Comparison of ENCODE assay signal across 8 mouse cellular contexts in the genomic region with DNA sequence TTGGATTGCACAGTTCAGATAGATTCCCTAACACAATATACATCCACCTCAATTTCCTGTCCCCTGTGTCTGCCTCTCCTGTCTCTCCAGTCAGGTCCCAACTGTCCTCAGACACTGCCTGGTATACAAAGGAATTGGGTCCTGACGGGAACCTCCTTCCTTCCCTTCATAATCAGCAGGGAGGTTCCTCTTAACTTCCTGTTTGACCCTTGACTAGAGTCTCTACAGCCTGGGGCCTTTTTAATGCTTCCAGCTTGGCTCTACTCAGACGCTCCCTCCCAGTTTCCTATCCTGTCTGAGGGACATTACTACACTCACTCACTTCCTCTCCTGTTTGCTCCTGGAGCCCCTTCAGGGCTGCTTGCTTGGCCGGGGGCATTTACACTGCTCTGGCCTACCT. TPM values are rescaled to one million over a fixed set of nuclear protein-coding genes. Genes with fewer than 3 reads are reported as not detected.
DNase-seq lines count a peak whose midpoint lies in the region; ATAC-seq and TF ChIP-seq lines count a peak whose summit lies in the region.
"Had no signal": no experiment of that assay in that cellular context is flagged by ENCODE, and none has a peak within 500 bp of the region (broad histone marks: within the 10 kb centered on the region; RNA-seq: fewer than 3 reads in every experiment).

No protein-coding gene starts in this region.

- peak overlapping the region; percentile 61; the same call in 1 of the 2 replicates for H3K27ac ChIP-seq in lung, embryonic 14.5 days (ENCODE audit: low read depth)
- H3K27ac ChIP-seq in heart, embryonic 12.5 days (ENCODE audit: poor library complexity, severe bottlenecking): peak overlapping the region; percentile 56
- 0 out of 2 replicates have a peak overlapping the region, but pooled peaks have one; percentile 45 for H3K27ac ChIP-seq in liver, embryonic 15.5 days (replicated peaks)
- H3K27ac ChIP-seq in stomach, postnatal 0 days (replicated peaks): peak overlapping the region; percentile 78
- no peak overlapping the region for H3K27ac ChIP-seq in forebrain, embryonic 13.5 days

- H3K9me3 ChIP-seq in lung, embryonic 14.5 days (ENCODE audit: low read depth, low read length): no peaks in the 10 kb centered on the region
- H3K9me3 ChIP-seq in heart, embryonic 12.5 days (replicated peaks): no peaks in the 10 kb centered on the region
- no peaks in the 10 kb centered on the region for H3K9me3 ChIP-seq in liver, embryonic 15.5 days (replicated peaks)
- no peaks in the 10 kb centered on the region for H3K9me3 ChIP-seq in stomach, postnatal 0 days (ENCODE audit: control insufficient read depth, low read length)
- no peaks in the 10 kb centered on the region for H3K9me3 ChIP-seq in forebrain, embryonic 13.5 days (replicated peaks)

- H3K27me3 ChIP-seq in lung, embryonic 14.5 days (ENCODE audit: insufficient read depth, low read length): no peaks in the 10 kb centered on the region
- H3K27me3 ChIP-seq in heart, embryonic 12.5 days (replicated peaks): no peaks in the 10 kb centered on the region
- no peaks in the 10 kb centered on the region for H3K27me3 ChIP-seq in liver, embryonic 15.5 days
- no peaks in the 10 kb centered on the region for H3K27me3 ChIP-seq in stomach, postnatal 0 days (ENCODE audit: control insufficient read depth, insufficient read depth, low read length)
- no peaks in the 10 kb centered on the region for H3K27me3 ChIP-seq in forebrain, embryonic 13.5 days

- no peak overlapping the region for H3K4me2 ChIP-seq in lung, embryonic 14.5 days
- H3K4me2 ChIP-seq in heart, embryonic 12.5 days: no peak overlapping the region
- no peak overlapping the region for H3K4me2 ChIP-seq in liver, embryonic 15.5 days
- H3K4me2 ChIP-seq in stomach, postnatal 0 days (replicated peaks; ENCODE audit: low read depth): no peak overlapping the region
- H3K4me2 ChIP-seq in forebrain, embryonic 13.5 days: no peak overlapping the region

- no peak for ATAC-seq in lung, embryonic 14.5 days (ENCODE audit: insufficient read depth)
- ATAC-seq in heart, embryonic 12.5 days (ENCODE audit: insufficient number of reproducible peaks, low FRiP score): peak; percentile 48; the same call in 1 of the 2 replicates
- no peak for ATAC-seq in liver, embryonic 15.5 days (ENCODE audit: insufficient read depth)
- ATAC-seq in stomach, postnatal 0 days (ENCODE audit: low FRiP score, low TSS enrichment): peak; percentile 28; the same call in 1 of the 2 replicates
- ATAC-seq in forebrain, embryonic 13.5 days: no peak

- H3K4me3 ChIP-seq in lung, embryonic 14.5 days (ENCODE audit: low read depth, low read length): no peak overlapping the region
- no peak overlapping the region for H3K4me3 ChIP-seq in lung, adult 2 months (replicated peaks; ENCODE audit: extremely low read depth, low read depth, low read length)
- no peak overlapping the region for H3K4me3 ChIP-seq in heart, embryonic 12.5 days
- no peak overlapping the region for H3K4me3 ChIP-seq in liver, embryonic 15.5 days (replicated peaks)
- H3K4me3 ChIP-seq in stomach, postnatal 0 days (ENCODE audit: low read depth, low read length): no peak overlapping the region
- no peak overlapping the region for H3K4me3 ChIP-seq in forebrain, embryonic 13.5 days

- no peak for TF ChIP-seq CTCF in lung, embryonic 14.5 days (IDR thresholded peaks at IDR 0.05; ENCODE audit: low read depth)
- no peak for TF ChIP-seq CTCF in lung, adult 2 months (IDR thresholded peaks at IDR 0.05; ENCODE audit: insufficient read depth, low read length)
- no peak for TF ChIP-seq CTCF in stomach, postnatal 0 days (IDR thresholded peaks at IDR 0.05; ENCODE audit: low read depth)

- TF ChIP-seq EP300 in stomach, postnatal 0 days (optimal IDR thresholded peaks at IDR 0.05): no peak

- 37% methylated on average over 3 of the region's 3 CpGs for WGBS in lung, embryonic 14.5 days
- 26% methylated on average over 3 of the region's 3 CpGs for WGBS in lung, adult 2 months
- 44% methylated on average over 3 of the region's 3 CpGs for WGBS in heart, embryonic 12.5 days
- 22% methylated on average over 3 of the region's 3 CpGs for WGBS in liver, embryonic 15.5 days (ENCODE audit: insufficient replicate concordance)
- 38% methylated on average over 3 of the region's 3 CpGs for WGBS in stomach, postnatal 0 days
- 77% methylated on average over 3 of the region's 3 CpGs for WGBS in forebrain, embryonic 13.5 days

- peak; percentile 42 for DNase-seq in lung, embryonic 14.5 days
- DNase-seq in lung, adult 2 months: no peak
- no peak for DNase-seq in stomach, postnatal 0 days (ENCODE audit: low spot score)
- no peak for DNase-seq in thymus, postnatal 36 days
- DNase-seq: kidney, adult 18-20 months had no signal

- peaks cover 40% of the 10 kb centered on the region for H3K4me1 ChIP-seq in lung, embryonic 14.5 days (ENCODE audit: insufficient read depth)
- peaks cover 61% of the 10 kb centered on the region for H3K4me1 ChIP-seq in lung, adult 2 months (ENCODE audit: control insufficient read depth, insufficient read depth, low read length)
- H3K4me1 ChIP-seq in heart, embryonic 12.5 days (replicated peaks): peaks cover 94% of the 10 kb centered on the region
- H3K4me1 ChIP-seq in liver, embryonic 15.5 days (replicated peaks): peaks cover 48% of the 10 kb centered on the region
- H3K4me1 ChIP-seq in stomach, postnatal 0 days (replicated peaks; ENCODE audit: control insufficient read depth, insufficient read depth): peaks cover 13% of the 10 kb centered on the region
- H3K4me1 ChIP-seq in forebrain, embryonic 13.5 days: peaks cover 10% of the 10 kb centered on the region

- no peak for TF ChIP-seq POLR2A in lung, adult 2 months (IDR thresholded peaks at IDR 0.05; ENCODE audit: borderline replicate concordance, extremely low read depth, low read depth, low read length)

- H3K36me3 ChIP-seq in lung, embryonic 14.5 days (ENCODE audit: insufficient read depth): peaks cover 5% of the 10 kb centered on the region; the same call in 1 of the 2 replicates
- peaks cover 11% of the 10 kb centered on the region for H3K36me3 ChIP-seq in heart, embryonic 12.5 days
- 0 out of 2 replicates have a peak, but pooled peaks cover 4% of the 10 kb centered on the region for H3K36me3 ChIP-seq in liver, embryonic 15.5 days (replicated peaks)
- H3K36me3 ChIP-seq in stomach, postnatal 0 days (ENCODE audit: control insufficient read depth, insufficient read depth, low read length): peaks cover 5% of the 10 kb centered on the region; the same call in 1 of the 2 replicates
- H3K36me3 ChIP-seq in forebrain, embryonic 13.5 days (ENCODE audit: poor library complexity, severe bottlenecking): no peaks in the 10 kb centered on the region

- H3K9ac ChIP-seq in lung, embryonic 14.5 days: no peak overlapping the region
- H3K9ac ChIP-seq in heart, embryonic 12.5 days: peak overlapping the region; percentile 33; the same call in 1 of the 2 replicates
- H3K9ac ChIP-seq in liver, embryonic 15.5 days: no peak overlapping the region
- H3K9ac ChIP-seq in stomach, postnatal 0 days (ENCODE audit: low read length): 0 out of 2 replicates have a peak overlapping the region, but pooled peaks have one; percentile 13
- H3K9ac ChIP-seq in forebrain, embryonic 13.5 days: no peak overlapping the region

RNA-seq across cellular contexts. Expression of a gene that starts 12.9 kb away (rescaled TPM):
- polyA plus RNA-seq in lung, embryonic 14.5 days (2014; fragmentation: Nextera tagmentation; extraction: Ambion mirVana): 20.4 and 20.5 TPM in 2 replicates
- 83.7 and 92.9 TPM in 2 replicates for polyA plus RNA-seq in lung, adult 2 months (2012; rRNA removed)
- 15.6 and 16.4 TPM in 2 replicates for polyA plus RNA-seq in heart, embryonic 12.5 days (2016; fragmentation: Nextera tagmentation; extraction: Ambion mirVana)
- 8.0 and 9.4 TPM in 2 replicates for polyA plus RNA-seq in liver, embryonic 15.5 days (2015; fragmentation: Nextera tagmentation; extraction: Ambion mirVana)
- 35.1 and 39.2 TPM in 2 replicates for polyA plus RNA-seq in stomach, postnatal 0 days (2015; fragmentation: Nextera tagmentation; extraction: Ambion mirVana)
- 14.2 and 15.0 TPM in 2 replicates for polyA plus RNA-seq in forebrain, embryonic 13.5 days (2015; fragmentation: Nextera tagmentation; extraction: Ambion mirVana)

RNA-seq across cellular contexts. Expression of a gene that starts 42.2 kb away (rescaled TPM):
- 94.3 and 104 TPM in 2 replicates for polyA plus RNA-seq in lung, embryonic 14.5 days (2014; fragmentation: Nextera tagmentation; extraction: Ambion mirVana)
- polyA plus RNA-seq in lung, adult 2 months (2012; rRNA removed): 50.2 and 51.0 TPM in 2 replicates
- 67.8 and 70.4 TPM in 2 replicates for polyA plus RNA-seq in heart, embryonic 12.5 days (2016; fragmentation: Nextera tagmentation; extraction: Ambion mirVana)
- polyA plus RNA-seq in liver, embryonic 15.5 days (2015; fragmentation: Nextera tagmentation; extraction: Ambion mirVana): 25.4 and 29.5 TPM in 2 replicates
- polyA plus RNA-seq in stomach, postnatal 0 days (2015; fragmentation: Nextera tagmentation; extraction: Ambion mirVana): 84.5 and 85.3 TPM in 2 replicates
- 91.9 and 103 TPM in 2 replicates for polyA plus RNA-seq in forebrain, embryonic 13.5 days (2015; fragmentation: Nextera tagmentation; extraction: Ambion mirVana)

Comparison
In these comparisons a context has a peak if more than half of its experiments do, and no peak if none do; other contexts are left out.
1. ATAC-seq: peak in heart, embryonic 12.5 days (single experiment) and stomach, postnatal 0 days (single experiment); none in lung, embryonic 14.5 days (single experiment), liver, embryonic 15.5 days (single experiment) and forebrain, embryonic 13.5 days (single experiment).
2. H3K9ac ChIP-seq: peak in heart, embryonic 12.5 days (single experiment) and stomach, postnatal 0 days (single experiment); none in lung, embryonic 14.5 days (single experiment), liver, embryonic 15.5 days (single experiment) and forebrain, embryonic 13.5 days (single experiment).